Mouse (Mus musculus) frontal cortex, postnatal 36 days (tissue): ENCODE results near the gene Trpv4.

Source experiments
- DNase-seq, 2 experiments: peaks; one replicate each; pipeline ENCODE4 v3.0.0; 2022; ENCODE audit warnings: low spot score in 2 of 2

Gene Trpv4

GRCm38 (mm10) chr5:114658255-114658654 lies at the start of gene Trpv4:
Gene Trpv4 (minus strand): TSS chr5:114658421.
- DNase-seq = no peak

- DNase-seq = peak; percentile 94 to 95
These were observed 49.2 kb upstream of the Trpv4 start, which contains the start of gene Tchp for GRCm38 (mm10) chr5:114707265-114708068. Gene Tchp (plus strand): TSS chr5:114707760.

GRCm38 (mm10) chr5:114702403-114703392 lies 44.5 kb upstream of the Trpv4 start:
- DNase-seq = no peak

GRCm38 (mm10) chr5:114699015-114699414 lies 40.8 kb upstream of the Trpv4 start:
- DNase-seq = no peak

- DNase-seq = peak; percentile 56 to 79
These were observed 40.0 kb upstream of the Trpv4 start for GRCm38 (mm10) chr5:114698044-114698746.

- DNase-seq = no peak
These were observed 38.7 kb upstream of the Trpv4 start for GRCm38 (mm10) chr5:114696939-114697338.

GRCm38 (mm10) chr5:114695775-114696174 lies 37.6 kb upstream of the Trpv4 start:
- no peak for DNase-seq

GRCm38 (mm10) chr5:114690633-114691567 lies 32.7 kb upstream of the Trpv4 start, which contains the start of gene Gltp:
Gene Gltp (minus strand): TSS chr5:114690984.
- peak; percentile 92 to 95 for DNase-seq

- DNase-seq = no peak
These were observed 31.6 kb upstream of the Trpv4 start for GRCm38 (mm10) chr5:114689700-114690366.

- DNase-seq = peak in 1 of 2 experiments; percentile 22
These were observed 30.5 kb upstream of the Trpv4 start for GRCm38 (mm10) chr5:114688703-114689102.

GRCm38 (mm10) chr5:114687901-114688300 lies 29.7 kb upstream of the Trpv4 start:
- no peak for DNase-seq

GRCm38 (mm10) chr5:114686726-114687210 lies 28.5 kb upstream of the Trpv4 start:
- no peak for DNase-seq

GRCm38 (mm10) chr5:114685986-114686385 lies 27.8 kb upstream of the Trpv4 start:
- DNase-seq = no peak

- DNase-seq = no peak
These were observed 23.5 kb upstream of the Trpv4 start for GRCm38 (mm10) chr5:114681717-114682116.

- no peak for DNase-seq
These were observed 22.6 kb upstream of the Trpv4 start for GRCm38 (mm10) chr5:114680676-114681285.

- DNase-seq = no peak
These were observed 21.8 kb upstream of the Trpv4 start for GRCm38 (mm10) chr5:114679841-114680591.

- DNase-seq = no peak
These were observed 16.4 kb upstream of the Trpv4 start for GRCm38 (mm10) chr5:114674594-114674993.

GRCm38 (mm10) chr5:114673114-114673513 lies 14.9 kb upstream of the Trpv4 start:
- no peak for DNase-seq

GRCm38 (mm10) chr5:114669014-114669413 lies 10.8 kb upstream of the Trpv4 start:
- DNase-seq = no peak
